19 mouse cellular contexts compared by ENCODE assay signal in the genomic region with DNA sequence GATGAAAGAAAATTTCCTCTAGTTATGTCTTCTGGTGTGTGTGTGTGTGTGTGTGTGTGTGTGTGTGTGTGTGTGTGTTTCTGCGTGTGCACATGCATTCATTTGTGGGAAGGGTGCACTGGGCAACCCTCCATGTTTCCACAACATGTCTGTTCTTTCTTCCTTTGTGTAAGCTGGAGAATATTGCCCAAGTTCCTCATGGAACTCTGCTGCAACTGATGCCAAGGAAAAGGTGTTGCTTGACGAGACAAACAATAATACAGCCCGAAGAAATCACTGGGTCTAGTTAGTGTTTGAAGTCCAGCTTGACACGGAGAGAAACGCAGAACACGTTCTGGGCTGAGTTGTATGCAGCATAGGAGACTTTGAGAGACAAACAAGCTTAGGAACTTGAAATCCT.
DNase-seq lines count a peak whose midpoint lies in the region; ATAC-seq and TF ChIP-seq lines count a peak whose summit lies in the region.
"Had no signal": no experiment of that assay in that cellular context is flagged by ENCODE, and none has a peak within 500 bp of the region (broad histone marks: within the 10 kb centered on the region; RNA-seq: fewer than 3 reads in every experiment).

No protein-coding gene starts in this region.

- no peaks in the 10 kb centered on the region for H3K27me3 ChIP-seq in heart, adult 2 months (ENCODE audit: control insufficient read depth, insufficient read depth, low read length)
- H3K27me3 ChIP-seq in heart, embryonic 11.5 days (ENCODE audit: control insufficient read depth, insufficient read depth, low read length) = no peaks in the 10 kb centered on the region
- H3K27me3 ChIP-seq in stomach, embryonic 15.5 days (replicated peaks) = no peaks in the 10 kb centered on the region
- no peaks in the 10 kb centered on the region for H3K27me3 ChIP-seq in stomach, postnatal 0 days (ENCODE audit: control insufficient read depth, insufficient read depth, low read length)
- no peaks in the 10 kb centered on the region for H3K27me3 ChIP-seq in lung, postnatal 0 days (replicated peaks; ENCODE audit: insufficient read depth, low read length)
- H3K27me3 ChIP-seq: forebrain, embryonic 15.5 days; heart, embryonic 15.5 days; liver, embryonic 13.5 days; megakaryocyte, embryonic 14.5 days; neural tube, embryonic 12.5 days had no signal

- ATAC-seq in heart, embryonic 11.5 days (replicated peaks; ENCODE audit: insufficient number of reproducible peaks, low FRiP score, low TSS enrichment) = no peak
- no peak for ATAC-seq in stomach, embryonic 15.5 days (ENCODE audit: insufficient read depth, low FRiP score, low read depth)
- ATAC-seq in stomach, postnatal 0 days (ENCODE audit: low FRiP score, low TSS enrichment) = no peak
- ATAC-seq in lung, postnatal 0 days = peak; percentile 67
- ATAC-seq: forebrain, embryonic 15.5 days had no signal

- H3K9me3 ChIP-seq in heart, embryonic 11.5 days (replicated peaks; ENCODE audit: control insufficient read depth, low read length) = no peaks in the 10 kb centered on the region
- H3K9me3 ChIP-seq in stomach, embryonic 15.5 days = no peaks in the 10 kb centered on the region
- H3K9me3 ChIP-seq in stomach, postnatal 0 days (ENCODE audit: control insufficient read depth, low read length) = no peaks in the 10 kb centered on the region
- no peaks in the 10 kb centered on the region for H3K9me3 ChIP-seq in lung, postnatal 0 days (ENCODE audit: low read length)
- H3K9me3 ChIP-seq: forebrain, embryonic 15.5 days; heart, embryonic 15.5 days; liver, embryonic 13.5 days; neural tube, embryonic 12.5 days had no signal

- H3K4me3 ChIP-seq in heart, adult 2 months = no peak overlapping the region
- H3K4me3 ChIP-seq in heart, embryonic 11.5 days (ENCODE audit: low read depth, low read length) = no peak overlapping the region
- no peak overlapping the region for H3K4me3 ChIP-seq in stomach, embryonic 15.5 days (replicated peaks)
- no peak overlapping the region for H3K4me3 ChIP-seq in stomach, postnatal 0 days (ENCODE audit: low read depth, low read length)
- no peak overlapping the region for H3K4me3 ChIP-seq in lung, postnatal 0 days (ENCODE audit: low read depth, low read length)
- H3K4me3 ChIP-seq: forebrain, embryonic 15.5 days; heart, embryonic 15.5 days; liver, embryonic 13.5 days; megakaryocyte, embryonic 14.5 days; neural tube, embryonic 12.5 days had no signal

- no peak for TF ChIP-seq EP300 in heart, adult 2 months (IDR thresholded peaks at IDR 0.05; ENCODE audit: insufficient read depth, low read depth, low read length)
- TF ChIP-seq EP300 in stomach, postnatal 0 days (optimal IDR thresholded peaks at IDR 0.05) = no peak
- TF ChIP-seq EP300 in lung, postnatal 0 days (IDR thresholded peaks at IDR 0.05) = peak; percentile 63

- no peaks in the 10 kb centered on the region for H3K36me3 ChIP-seq in heart, adult 2 months (ENCODE audit: control insufficient read depth, insufficient read depth, low read length)
- H3K36me3 ChIP-seq in heart, embryonic 11.5 days (ENCODE audit: control insufficient read depth, insufficient read depth, low read length) = no peaks in the 10 kb centered on the region
- H3K36me3 ChIP-seq in stomach, embryonic 15.5 days = no peaks in the 10 kb centered on the region
- no peaks in the 10 kb centered on the region for H3K36me3 ChIP-seq in stomach, postnatal 0 days (ENCODE audit: control insufficient read depth, insufficient read depth, low read length)
- H3K36me3 ChIP-seq in lung, postnatal 0 days (ENCODE audit: insufficient read depth, low read length) = no peaks in the 10 kb centered on the region
- H3K36me3 ChIP-seq: forebrain, embryonic 15.5 days; heart, embryonic 15.5 days; liver, embryonic 13.5 days; neural tube, embryonic 12.5 days had no signal

- no peak overlapping the region for H3K9ac ChIP-seq in heart, adult 2 months (ENCODE audit: low read depth, low read length)
- H3K9ac ChIP-seq in heart, embryonic 11.5 days (ENCODE audit: low read depth, low read length) = no peak overlapping the region
- H3K9ac ChIP-seq in stomach, embryonic 15.5 days = no peak overlapping the region
- no peak overlapping the region for H3K9ac ChIP-seq in stomach, postnatal 0 days (ENCODE audit: low read length)
- no peak overlapping the region for H3K9ac ChIP-seq in lung, postnatal 0 days (replicated peaks; ENCODE audit: low read depth)
- H3K9ac ChIP-seq: forebrain, embryonic 15.5 days; heart, embryonic 15.5 days; liver, embryonic 13.5 days; neural tube, embryonic 12.5 days had no signal

- no peak overlapping the region for H3K4me2 ChIP-seq in heart, embryonic 11.5 days
- H3K4me2 ChIP-seq in stomach, embryonic 15.5 days = no peak overlapping the region
- H3K4me2 ChIP-seq in stomach, postnatal 0 days (replicated peaks; ENCODE audit: low read depth) = no peak overlapping the region
- no peak overlapping the region for H3K4me2 ChIP-seq in lung, postnatal 0 days (replicated peaks; ENCODE audit: low read depth, low read length)
- H3K4me2 ChIP-seq: forebrain, embryonic 15.5 days; heart, embryonic 15.5 days; liver, embryonic 13.5 days; neural tube, embryonic 12.5 days had no signal

- DNase-seq in heart, adult 2 months = no peak
- no peak for DNase-seq in stomach, postnatal 0 days (ENCODE audit: low spot score)
- DNase-seq in lung, postnatal 0 days (ENCODE audit: low spot score) = peak; percentile 82
- DNase-seq in MN1 (ENCODE audit: low spot score) = no peak
- DNase-seq in right cerebral cortex, postnatal 10 days (ENCODE audit: low spot score in 2 of 2) = no peak
- no peak for DNase-seq in left cerebral cortex, postnatal 36 days (ENCODE audit: low spot score in 2 of 2)
- DNase-seq: cerebellum, adult 11 months; cerebellum, postnatal 25 days; layer of hippocampus, postnatal 36 days; left cerebral cortex, postnatal 4 days; liver, embryonic 13.5 days; spleen, adult 18-20 months; thymus, postnatal 25 days had no signal

- intact Hi-C loops in heart, adult 2 months (cut with DNase I) = no loop called here
- intact Hi-C loops in left cerebral cortex, postnatal 36 days (cut with DNase I) = no loop called here

- H3K79me2 ChIP-seq in heart, adult 2 months (replicated peaks; ENCODE audit: control insufficient read depth, insufficient read depth, low read length) = no peaks in the 10 kb centered on the region

- WGBS in heart, adult 2 months = 51% methylated on average over 6 of the region's 6 CpGs
- 68% methylated on average over 6 of the region's 6 CpGs for WGBS in heart, embryonic 11.5 days (ENCODE audit: insufficient replicate concordance)
- WGBS in stomach, embryonic 15.5 days = 67% methylated on average over 6 of the region's 6 CpGs
- 45% methylated on average over 6 of the region's 6 CpGs for WGBS in stomach, postnatal 0 days
- 37% methylated on average over 6 of the region's 6 CpGs for WGBS in lung, postnatal 0 days

- no peak for TF ChIP-seq POLR2A in heart, adult 2 months (IDR thresholded peaks at IDR 0.05; ENCODE audit: insufficient read depth, low read depth, low read length)

- H3K27ac ChIP-seq in heart, adult 2 months = peak overlapping the region; percentile 33
- no peak overlapping the region for H3K27ac ChIP-seq in heart, embryonic 11.5 days (ENCODE audit: low read depth, low read length)
- H3K27ac ChIP-seq in stomach, embryonic 15.5 days = 0 out of 2 replicates have a peak overlapping the region, but pooled peaks have one; percentile 31
- no peak overlapping the region for H3K27ac ChIP-seq in stomach, postnatal 0 days (replicated peaks)
- peak overlapping the region; percentile 74 for H3K27ac ChIP-seq in lung, postnatal 0 days (ENCODE audit: low read length)
- H3K27ac ChIP-seq: forebrain, embryonic 15.5 days; heart, embryonic 15.5 days; liver, embryonic 13.5 days; neural tube, embryonic 12.5 days had no signal

- TF ChIP-seq CTCF in heart, adult 2 months (IDR thresholded peaks at IDR 0.05) = no peak
- TF ChIP-seq CTCF in stomach, postnatal 0 days (IDR thresholded peaks at IDR 0.05; ENCODE audit: low read depth) = no peak
- TF ChIP-seq CTCF in lung, postnatal 0 days (IDR thresholded peaks at IDR 0.05) = no peak

- no peaks in the 10 kb centered on the region; the same call in 1 of the 2 replicates for H3K4me1 ChIP-seq in heart, adult 2 months (ENCODE audit: control insufficient read depth, insufficient read depth, low read length)
- no peaks in the 10 kb centered on the region for H3K4me1 ChIP-seq in heart, embryonic 11.5 days (ENCODE audit: control insufficient read depth, insufficient read depth, low read length)
- 0 out of 2 replicates have a peak, but pooled peaks cover 6% of the 10 kb centered on the region for H3K4me1 ChIP-seq in stomach, embryonic 15.5 days
- no peaks in the 10 kb centered on the region for H3K4me1 ChIP-seq in stomach, postnatal 0 days (replicated peaks; ENCODE audit: control insufficient read depth, insufficient read depth)
- no peaks in the 10 kb centered on the region; the same call in 1 of the 2 replicates for H3K4me1 ChIP-seq in lung, postnatal 0 days (ENCODE audit: insufficient read depth, low read depth, low read length)
- H3K4me1 ChIP-seq: forebrain, embryonic 15.5 days; liver, embryonic 13.5 days; megakaryocyte, embryonic 14.5 days; neural tube, embryonic 12.5 days had no signal

Comparison
In these comparisons a context has a peak if more than half of its experiments do, and no peak if none do; other contexts are left out.
1. H3K27ac ChIP-seq: peak in heart, adult 2 months (single experiment), stomach, embryonic 15.5 days (single experiment) and lung, postnatal 0 days (single experiment); none in heart, embryonic 11.5 days (single experiment) and stomach, postnatal 0 days (single experiment).